Mouse (Mus musculus): ENCODE measurements around the gene Haao. TPM values are rescaled to one million over a fixed set of nuclear protein-coding genes. Genes with fewer than 3 reads are reported as not detected.

The Haao gene
- polyA plus RNA-seq, 1 experiment from 2014 or later, result 0.25 TPM

DNA sequence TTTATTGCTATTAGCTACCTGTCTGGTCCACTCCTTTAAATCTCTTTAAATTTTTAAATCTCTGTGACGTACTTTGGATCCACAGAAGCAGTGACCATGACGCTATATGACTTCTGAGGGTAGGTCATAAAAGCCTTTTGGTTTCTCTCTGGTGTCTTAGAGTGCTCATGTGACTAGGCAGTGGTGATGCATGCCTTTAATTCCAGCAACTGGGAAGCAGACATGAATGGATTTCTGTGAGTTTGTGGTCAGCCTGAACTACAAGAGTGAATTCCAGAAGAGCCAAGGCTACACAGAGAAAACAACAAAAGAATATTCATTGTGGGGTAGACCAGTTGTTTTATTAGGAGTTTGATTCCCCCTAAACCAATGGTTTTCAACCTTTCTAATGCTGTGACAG is 35.0 kb upstream of the Haao start:
- DNase-seq (ENCODE audit: extremely low spot score, low spot score), result no peak
- H3K36me3 ChIP-seq (replicated peaks), result no peaks in the 10 kb centered on the region
- no peak overlapping the region for H3K4me3 ChIP-seq
- H3K27ac ChIP-seq, result no peak overlapping the region
- H3K4me1 ChIP-seq, result no peaks in the 10 kb centered on the region
- H3K9me3 ChIP-seq, result no peaks in the 10 kb centered on the region
- no peaks in the 10 kb centered on the region for H3K27me3 ChIP-seq (ENCODE audit: poor library complexity, severe bottlenecking)
- WGBS, result 89% methylated on average over 2 of the region's 2 CpGs

DNA sequence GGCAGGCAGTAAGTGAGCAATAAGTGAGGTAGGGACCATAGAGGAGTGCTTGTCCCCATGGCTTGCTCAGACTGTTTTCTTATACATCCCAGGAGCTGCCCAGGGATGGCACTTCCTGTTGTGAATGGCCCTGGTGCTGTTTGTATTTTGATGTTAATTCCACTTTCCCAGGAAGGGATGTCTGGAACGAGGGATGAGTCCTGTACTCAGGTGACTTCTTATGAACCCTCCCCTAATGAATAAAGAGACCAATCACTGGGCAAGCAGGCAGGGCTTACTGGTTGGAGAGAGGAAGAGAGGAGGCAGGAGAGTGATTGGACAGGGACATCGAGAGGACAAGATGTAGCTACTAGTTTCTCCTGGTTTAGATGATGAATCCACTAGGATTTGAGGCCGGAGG is 33.3 kb upstream of the Haao start:
- WGBS, result 90% methylated on average over 3 of the region's 3 CpGs
- Histone ChIP-seq H3K4me1 (no peaks in the 10 kb centered on the region), H3K36me3 (replicated peaks) (no peaks in the 10 kb centered on the region), H3K27ac (no peak overlapping the region), H3K9me3 (peaks cover 14% of the 10 kb centered on the region), H3K4me3 (no peak overlapping the region), H3K27me3 (ENCODE audit: poor library complexity, severe bottlenecking) (no peaks in the 10 kb centered on the region)
- DNase-seq (ENCODE audit: extremely low spot score, low spot score), result no peak

DNA sequence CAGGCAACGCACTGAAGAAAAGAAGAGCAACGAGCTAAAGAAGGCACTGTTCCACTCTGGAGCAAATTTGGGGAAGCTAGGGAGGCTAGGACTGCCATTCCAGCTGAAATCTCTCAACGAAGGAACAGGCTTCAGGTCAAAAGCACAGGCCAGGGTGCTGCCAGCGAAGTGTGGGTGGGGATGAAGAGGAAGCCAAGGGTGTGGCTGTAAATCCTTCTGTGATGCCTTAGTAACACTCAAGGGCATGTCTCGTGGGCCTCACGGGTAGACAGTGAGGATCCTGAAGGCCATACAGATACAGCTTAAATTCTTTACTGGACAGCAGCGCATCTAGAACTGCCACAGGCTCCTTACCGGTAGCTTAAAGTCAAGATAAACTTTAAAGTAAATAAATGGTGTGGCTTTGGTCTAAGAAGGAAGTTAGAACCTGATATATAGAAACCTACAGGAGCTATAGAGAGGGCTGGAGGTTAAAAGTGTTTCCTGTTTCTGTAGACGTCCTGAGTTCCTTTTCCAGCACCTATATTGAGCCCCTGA is 32.5 kb upstream of the Haao start:
- 87% methylated on average over 9 of the region's 9 CpGs for WGBS
- Histone ChIP-seq H3K4me1 (no peaks in the 10 kb centered on the region), H3K9me3 (peaks cover 18% of the 10 kb centered on the region), H3K36me3 (replicated peaks) (no peaks in the 10 kb centered on the region), H3K27ac (no peak overlapping the region), H3K27me3 (ENCODE audit: poor library complexity, severe bottlenecking) (no peaks in the 10 kb centered on the region), H3K4me3 (no peak overlapping the region)
- no peak for DNase-seq (ENCODE audit: extremely low spot score, low spot score)

DNA sequence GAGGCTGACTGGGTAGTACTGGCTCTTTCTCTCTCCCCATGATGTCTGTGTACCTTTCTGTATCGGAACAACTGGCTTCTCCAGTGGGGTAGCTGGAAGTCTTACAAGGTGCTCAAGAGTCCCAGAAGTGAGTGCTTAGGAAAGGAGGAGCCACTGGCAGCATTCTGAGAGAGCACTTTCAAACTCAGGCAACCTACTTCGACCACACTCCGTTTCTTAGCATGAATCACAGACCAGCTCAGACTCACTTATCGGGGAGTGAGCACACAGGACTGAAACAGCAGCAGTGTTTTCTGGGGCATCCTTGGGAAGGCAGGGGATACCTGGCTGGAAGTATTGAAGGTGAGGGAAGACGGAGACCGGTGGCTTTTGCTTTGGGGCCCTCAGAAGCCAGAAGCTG is 31.9 kb upstream of the Haao start:
- Histone ChIP-seq H3K36me3 (replicated peaks) (no peaks in the 10 kb centered on the region), H3K27ac (no peak overlapping the region), H3K27me3 (ENCODE audit: poor library complexity, severe bottlenecking) (no peaks in the 10 kb centered on the region), H3K4me3 (no peak overlapping the region), H3K4me1 (no peaks in the 10 kb centered on the region), H3K9me3 (peaks cover 20% of the 10 kb centered on the region)
- WGBS, result 88% methylated on average over 6 of the region's 6 CpGs
- DNase-seq (ENCODE audit: extremely low spot score, low spot score), result no peak

DNA sequence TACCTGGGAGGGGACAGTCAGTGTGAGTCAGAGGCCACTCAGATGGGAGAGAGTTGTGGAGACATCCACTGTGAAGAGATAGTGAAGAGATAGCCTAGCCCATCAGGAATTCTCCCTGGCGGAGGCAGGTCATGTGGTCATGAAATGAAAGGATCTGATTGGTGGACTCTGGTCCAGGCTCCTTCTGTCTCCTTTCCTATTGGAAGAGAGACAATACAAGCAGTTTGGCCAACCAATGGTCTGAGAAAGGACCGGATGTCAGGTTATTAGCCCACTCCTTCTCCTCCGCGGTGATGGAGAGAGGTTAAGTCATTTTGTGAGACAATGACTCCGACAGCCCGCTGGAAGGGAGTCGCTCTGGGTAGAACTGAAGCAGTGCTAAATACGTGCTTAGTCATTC is 26.8 kb upstream of the Haao start:
- Histone ChIP-seq H3K9me3 (peaks cover 20% of the 10 kb centered on the region), H3K27me3 (ENCODE audit: poor library complexity, severe bottlenecking) (no peaks in the 10 kb centered on the region), H3K4me1 (peaks cover 14% of the 10 kb centered on the region), H3K4me3 (no peak overlapping the region), H3K36me3 (replicated peaks) (no peaks in the 10 kb centered on the region), H3K27ac (no peak overlapping the region)
- no peak for DNase-seq (ENCODE audit: extremely low spot score, low spot score)
- WGBS, result 68% methylated on average over 8 of the region's 8 CpGs

GRCm38 (mm10) chr17:83873363-83874141 is 25.8 kb upstream of the Haao start:
- 80% methylated on average over 19 of the region's 19 CpGs for WGBS
- Histone ChIP-seq H3K4me1 (peaks cover 14% of the 10 kb centered on the region), H3K4me3 (no peak overlapping the region), H3K36me3 (replicated peaks) (no peaks in the 10 kb centered on the region), H3K27ac (peak overlapping the region; percentile 67), H3K27me3 (ENCODE audit: poor library complexity, severe bottlenecking) (no peaks in the 10 kb centered on the region), H3K9me3 (peaks cover 20% of the 10 kb centered on the region)
- DNase-seq (ENCODE audit: extremely low spot score, low spot score), result no peak

GRCm38 (mm10) chr17:83872806-83873348 is 25.1 kb upstream of the Haao start:
- Histone ChIP-seq H3K27me3 (ENCODE audit: poor library complexity, severe bottlenecking) (no peaks in the 10 kb centered on the region), H3K27ac (peak overlapping the region; percentile 67), H3K4me1 (peaks cover 14% of the 10 kb centered on the region), H3K9me3 (peaks cover 20% of the 10 kb centered on the region), H3K36me3 (replicated peaks) (no peaks in the 10 kb centered on the region), H3K4me3 (peak overlapping the region; percentile 26; the same call in 1 of the 2 replicates)
- DNase-seq (ENCODE audit: extremely low spot score, low spot score), result peak; percentile 86
- 23% methylated on average over 14 of the region's 14 CpGs for WGBS

GRCm38 (mm10) chr17:83871354-83871753 is 23.6 kb upstream of the Haao start:
- WGBS, result 89% methylated on average over 5 of the region's 5 CpGs
- H3K36me3 ChIP-seq (replicated peaks), result no peaks in the 10 kb centered on the region
- peaks cover 20% of the 10 kb centered on the region for H3K4me1 ChIP-seq
- H3K27ac ChIP-seq, result no peak overlapping the region
- H3K9me3 ChIP-seq, result peaks cover 8% of the 10 kb centered on the region
- no peaks in the 10 kb centered on the region for H3K27me3 ChIP-seq (ENCODE audit: poor library complexity, severe bottlenecking)
- H3K4me3 ChIP-seq, result no peak overlapping the region
- DNase-seq (ENCODE audit: extremely low spot score, low spot score), result no peak

- H3K36me3 ChIP-seq (replicated peaks), result no peaks in the 10 kb centered on the region
- H3K9me3 ChIP-seq, result peaks cover 3% of the 10 kb centered on the region; the same call in 1 of the 2 replicates
- H3K4me3 ChIP-seq, result no peak overlapping the region
- H3K27ac ChIP-seq, result no peak overlapping the region
- DNase-seq (ENCODE audit: extremely low spot score, low spot score), result no peak
- WGBS, result 89% methylated on average over 4 of the region's 4 CpGs
- peaks cover 20% of the 10 kb centered on the region for H3K4me1 ChIP-seq
- no peaks in the 10 kb centered on the region for H3K27me3 ChIP-seq (ENCODE audit: poor library complexity, severe bottlenecking)
Measured at GRCm38 (mm10) chr17:83870385-83870784, 22.6 kb upstream of the Haao start.

- Histone ChIP-seq H3K27me3 (ENCODE audit: poor library complexity, severe bottlenecking) (peaks cover 21% of the 10 kb centered on the region), H3K27ac (no peak overlapping the region), H3K4me1 (peaks cover 19% of the 10 kb centered on the region), H3K9me3 (no peaks in the 10 kb centered on the region), H3K36me3 (replicated peaks) (no peaks in the 10 kb centered on the region), H3K4me3 (no peak overlapping the region)
- WGBS, result 17% methylated on average over 10 of the region's 10 CpGs
- DNase-seq (ENCODE audit: extremely low spot score, low spot score), result peak; percentile 70
Measured at GRCm38 (mm10) chr17:83866582-83866981, 18.8 kb upstream of the Haao start.

- Histone ChIP-seq H3K36me3 (replicated peaks) (no peaks in the 10 kb centered on the region), H3K27ac (no peak overlapping the region), H3K4me3 (no peak overlapping the region), H3K4me1 (peaks cover 19% of the 10 kb centered on the region), H3K27me3 (ENCODE audit: poor library complexity, severe bottlenecking) (peaks cover 21% of the 10 kb centered on the region), H3K9me3 (no peaks in the 10 kb centered on the region)
- 70% methylated on average over 7 of the region's 7 CpGs for WGBS
- DNase-seq (ENCODE audit: extremely low spot score, low spot score), result no peak
Measured at GRCm38 (mm10) chr17:83865366-83865765, 17.6 kb upstream of the Haao start.

DNA sequence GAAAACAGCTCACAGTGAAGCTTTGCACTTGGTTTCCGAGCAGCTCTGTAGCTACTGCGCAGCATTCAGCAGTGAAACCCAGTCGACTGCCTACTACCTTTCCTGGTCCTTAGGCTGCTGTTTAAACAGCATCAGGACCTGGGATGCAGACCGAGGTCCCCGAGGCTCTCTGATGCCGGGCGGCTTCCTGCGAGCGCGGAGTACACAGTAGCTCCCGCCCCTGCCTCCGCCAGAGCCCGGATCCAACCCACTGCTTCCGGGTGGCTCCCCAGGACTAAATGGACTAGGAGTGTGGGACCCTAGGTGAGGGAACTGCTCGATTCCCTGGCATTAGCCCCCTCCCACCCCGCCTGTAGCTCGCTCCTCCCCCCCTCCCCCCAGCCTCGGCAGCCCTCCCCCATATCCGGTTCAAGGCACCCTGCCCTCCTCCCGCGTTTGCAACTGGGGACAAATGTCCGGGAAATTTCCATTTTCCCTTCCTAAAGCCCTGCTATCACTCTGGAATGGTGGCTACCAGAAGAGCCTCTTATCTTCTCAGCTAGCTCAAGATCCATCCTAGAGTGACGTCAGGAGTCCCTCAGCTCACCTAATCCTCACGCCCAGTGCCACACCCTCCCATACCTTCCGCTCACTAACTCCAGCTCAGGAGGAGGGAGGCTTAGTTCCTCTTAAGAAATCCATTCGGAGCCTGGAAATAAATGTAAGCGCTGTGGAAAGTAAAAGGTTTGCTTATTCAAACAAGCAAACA is 14.5 kb upstream of the Haao start:
- peak overlapping the region; percentile 82 for H3K4me3 ChIP-seq
- peak; percentile 78 for DNase-seq (ENCODE audit: extremely low spot score, low spot score)
- H3K27me3 ChIP-seq (ENCODE audit: poor library complexity, severe bottlenecking), result peaks cover 21% of the 10 kb centered on the region
- H3K27ac ChIP-seq, result peak overlapping the region; percentile 94
- H3K4me1 ChIP-seq, result peaks cover 19% of the 10 kb centered on the region
- H3K9me3 ChIP-seq, result no peaks in the 10 kb centered on the region
- WGBS, result under 1% methylated on average over 26 of the region's 27 CpGs
- H3K36me3 ChIP-seq (replicated peaks), result no peaks in the 10 kb centered on the region
